Mouse (Mus musculus): ENCODE data around the gene Ank3. TPM values are rescaled to one million over a fixed set of nuclear protein-coding genes. Genes with fewer than 3 reads are reported as not detected.

Gene Ank3
- polyA plus RNA-seq, 1 experiment from 2014 or later, result 19.0 TPM

Other genes starting within 250 kb of the Ank3 start
- 12.9 and 15.2 TPM in 2 replicates for gene Rhobtb1, start 247.3 kb upstream of the Ank3 start, polyA plus RNA-seq (2015; fragmentation: Nextera tagmentation; extraction: Ambion mirVana)
- 1.2 and 1.5 TPM in 2 replicates for gene A930033H14Rik, start 185.7 kb upstream of the Ank3 start, polyA plus RNA-seq (2015; fragmentation: Nextera tagmentation; extraction: Ambion mirVana)
- gene Cdk1, start 45.8 kb upstream of the Ank3 start, polyA plus RNA-seq (2015; fragmentation: Nextera tagmentation; extraction: Ambion mirVana), result 561 and 586 TPM in 2 replicates